Mouse (Mus musculus) heart, adult 2 months (tissue): Measurements from ENCODE around the gene Rhno1. TPM values are rescaled to one million over a fixed set of nuclear protein-coding genes. Genes with fewer than 3 reads are reported as not detected.

ENCODE experiments used
- DNase-seq, 2 experiments: peaks; one replicate each; pipeline ENCODE4 v3.0.0; 2021
- H3K27ac ChIP-seq: fragments of 200-600 bp; 2 replicates; pipeline ENCODE4 v1.8.1; 2022
- H3K27me3 ChIP-seq: fragments of 200-500 bp; 2 replicates; pipeline ENCODE4 v1.6.1; 2012; ENCODE audit warnings: mild to moderate bottlenecking, low read length, inconsistent platforms, mixed read lengths; ENCODE audit not compliant: control insufficient read depth, insufficient read depth
- H3K36me3 ChIP-seq: fragments of 200-500 bp; 2 replicates; pipeline ENCODE4 v1.6.1; 2012; ENCODE audit warnings: low read length, inconsistent platforms; ENCODE audit not compliant: control insufficient read depth, insufficient read depth
- H3K4me1 ChIP-seq: fragments of 200-500 bp; 2 replicates; pipeline ENCODE4 v1.6.1; 2011; ENCODE audit warnings: low read length; ENCODE audit not compliant: control insufficient read depth, insufficient read depth
- H3K4me3 ChIP-seq: fragments of 200-600 bp; 2 replicates; pipeline ENCODE4 v1.8.1; 2022
- H3K79me2 ChIP-seq: fragments of 200-500 bp; replicated peaks from 2 replicates; pipeline ENCODE4 v1.6.1; 2012; ENCODE audit warnings: mild to moderate bottlenecking, inconsistent platforms, low read length, moderate library complexity, mixed read lengths; ENCODE audit not compliant: control insufficient read depth, insufficient read depth
- H3K9ac ChIP-seq: fragments of 200-500 bp; 2 replicates; pipeline ENCODE4 v1.6.1; 2012; ENCODE audit warnings: low read depth, mild to moderate bottlenecking, control low read depth, inconsistent platforms, low read length, mixed read lengths
- CTCF ChIP-seq: fragments of 200-600 bp; IDR thresholded peaks from 2 replicates; pipeline ENCODE4 v1.8.1; 2022; ENCODE audit warnings: antibody characterized with exemption, mild to moderate bottlenecking, moderate library complexity
- EP300 ChIP-seq: fragments of 200-500 bp; IDR thresholded peaks from 2 replicates; pipeline ENCODE4 v1.6.1; 2011; ENCODE audit warnings: low read depth, low read length, control low read depth; ENCODE audit not compliant: insufficient read depth
- POLR2A ChIP-seq: fragments of 200-500 bp; IDR thresholded peaks from 2 replicates; pipeline ENCODE4 v1.6.1; 2011; ENCODE audit warnings: mild to moderate bottlenecking, low read depth, low read length, control low read depth; ENCODE audit not compliant: insufficient read depth
- WGBS: fragments of 180-500 bp; shearing (Covaris S2); methylation state at CpG from one replicate; pipeline ENCODE4 v1.1.7; 2018; 5-methylcytosine and 5-hydroxymethylcytosine counted together
- intact Hi-C: fragments of 180-260 bp; cut with DNase I; formaldehyde crosslinking; loops from one replicate; pipeline ENCODE4 v1.15.1; 2025
- polyA plus RNA-seq: library from polyadenylated mRNA; depleted of rRNA; stranded (reverse); fragments of >200 nt; gene quantifications from 2 replicates; pipeline ENCODE4 v1.2.3, GENCODE M21; 2012
- total RNA-seq, 2 experiments: library from RNA; stranded (reverse); gene quantifications; 2 replicates each; pipeline ENCODE4 v1.2.3; 2021

Rhno1 gene
- total and polyA plus RNA-seq, 3 experiments: 6.6 to 9.2 (median 7.8) TPM

- Histone ChIP-seq H3K79me2 (no peaks in the 10 kb centered on the region), H3K4me1 (no peaks in the 10 kb centered on the region), H3K4me3 (no peak overlapping the region), H3K36me3 (no peaks in the 10 kb centered on the region), H3K27ac (no peak overlapping the region), H3K27me3 (no peaks in the 10 kb centered on the region), H3K9ac (peak overlapping the region; percentile 6; the same call in 1 of the 2 replicates)
- DNase-seq: peak; percentile 15 to 34
- TF ChIP-seq POLR2A (no peak), CTCF (no peak), EP300 (no peak)
- intact Hi-C loops: no loop called here
- 33% methylated on average over 21 of the region's 21 CpGs for WGBS
Observed at GRCm38 (mm10) chr6:128399421-128400185, 36.9 kb upstream of the Rhno1 start.

DNA sequence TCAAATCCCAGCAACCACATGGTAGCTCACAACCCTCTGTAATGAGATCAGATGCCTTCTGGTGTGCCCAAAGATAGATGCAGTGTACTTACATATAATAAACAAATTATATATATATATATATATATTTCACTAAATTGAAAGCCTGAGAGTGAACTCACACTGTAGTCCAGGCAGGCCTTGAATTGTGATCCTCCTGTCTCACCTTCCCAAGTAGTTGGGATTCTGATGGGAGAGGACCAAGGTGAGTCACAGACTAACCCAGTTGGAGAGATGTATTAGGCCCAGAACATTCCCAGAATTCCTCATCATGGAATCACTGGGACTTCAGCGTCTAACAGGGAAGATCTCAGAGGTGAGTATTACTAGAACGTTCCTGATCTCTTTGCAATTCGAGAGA lies 36.3 kb upstream of the Rhno1 start, which contains the start of gene Nrip2:
Gene Nrip2, plus strand, starts transcription at position 301 of the 400 bp plus-strand sequence.
- intact Hi-C loops: no loop called here
- TF ChIP-seq CTCF (no peak), POLR2A (no peak)
- Histone ChIP-seq H3K27me3 (no peaks in the 10 kb centered on the region), H3K36me3 (no peaks in the 10 kb centered on the region), H3K79me2 (no peaks in the 10 kb centered on the region), H3K4me1 (no peaks in the 10 kb centered on the region), H3K4me3 (no peak within 1 kb of the TSS), H3K9ac (peak within 1 kb of the TSS; percentile 6; the same call in 1 of the 2 replicates), H3K27ac (no peak within 1 kb of the TSS)
- whole genome bisulfite sequencing: 76% methylated on average over 3 of the region's 3 CpGs
- no peak for DNase-seq

- 77% methylated on average over 7 of the region's 7 CpGs for WGBS
- no peak overlapping the region for H3K27ac ChIP-seq
Observed at GRCm38 (mm10) chr6:128397574-128398261, 35.0 kb upstream of the Rhno1 start.

DNA sequence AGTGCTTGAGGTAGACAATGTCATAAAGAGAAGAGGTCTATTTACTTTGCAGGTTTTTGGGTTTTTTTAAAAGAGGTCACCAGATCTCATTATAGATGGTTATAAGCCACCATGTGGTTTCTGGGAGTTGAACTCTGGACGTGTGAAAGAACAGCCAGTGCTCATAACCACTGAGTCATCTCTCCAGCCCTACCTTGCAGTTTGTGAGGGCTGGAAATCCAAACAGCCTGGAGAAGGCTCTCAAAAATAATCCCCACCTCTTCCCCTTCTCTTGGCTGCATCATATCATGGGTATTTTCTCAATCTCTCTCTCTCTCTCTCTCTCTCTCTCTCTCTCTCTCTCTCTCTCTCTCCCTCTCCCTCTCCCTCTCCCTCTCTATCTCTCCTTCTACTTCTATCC lies 28.0 kb upstream of the Rhno1 start:
- peaks cover 2% of the 10 kb centered on the region; the same call in 1 of the 2 replicates for H3K4me1 ChIP-seq
- H3K9ac ChIP-seq: no peak overlapping the region
- intact Hi-C loops: no loop called here
- 50% methylated on average over 1 of the region's 1 CpGs for WGBS
- DNase-seq: no peak
- no peaks in the 10 kb centered on the region for H3K27me3 ChIP-seq
- no peak overlapping the region for H3K4me3 ChIP-seq
- TF ChIP-seq EP300 (no peak), CTCF (no peak), POLR2A (no peak)
- no peaks in the 10 kb centered on the region for H3K36me3 ChIP-seq
- no peaks in the 10 kb centered on the region for H3K79me2 ChIP-seq
- no peak overlapping the region for H3K27ac ChIP-seq

More at GRCm38 (mm10) chr6:128397574-128398261, 35.0 kb upstream of the Rhno1 start:
- H3K27me3 ChIP-seq: no peaks in the 10 kb centered on the region
- TF ChIP-seq CTCF (no peak), POLR2A (no peak), EP300 (no peak)
- no peaks in the 10 kb centered on the region for H3K36me3 ChIP-seq
- H3K9ac ChIP-seq: no peak overlapping the region
- intact Hi-C loops: no loop called here
- no peaks in the 10 kb centered on the region for H3K79me2 ChIP-seq
- H3K4me1 ChIP-seq: peaks cover 2% of the 10 kb centered on the region; the same call in 1 of the 2 replicates
- DNase-seq: no peak
- H3K4me3 ChIP-seq: no peak overlapping the region

- 89% methylated on average over 1 of the region's 1 CpGs for WGBS
- Histone ChIP-seq H3K4me1 (peaks cover 2% of the 10 kb centered on the region; the same call in 1 of the 2 replicates), H3K27ac (no peak overlapping the region), H3K27me3 (no peaks in the 10 kb centered on the region), H3K36me3 (no peaks in the 10 kb centered on the region), H3K9ac (no peak overlapping the region), H3K4me3 (no peak overlapping the region), H3K79me2 (no peaks in the 10 kb centered on the region)
- TF ChIP-seq EP300 (no peak), CTCF (no peak), POLR2A (no peak)
- DNase-seq: no peak
- intact Hi-C loops: no loop called here
Observed at GRCm38 (mm10) chr6:128389185-128389584, 26.5 kb upstream of the Rhno1 start.

DNA sequence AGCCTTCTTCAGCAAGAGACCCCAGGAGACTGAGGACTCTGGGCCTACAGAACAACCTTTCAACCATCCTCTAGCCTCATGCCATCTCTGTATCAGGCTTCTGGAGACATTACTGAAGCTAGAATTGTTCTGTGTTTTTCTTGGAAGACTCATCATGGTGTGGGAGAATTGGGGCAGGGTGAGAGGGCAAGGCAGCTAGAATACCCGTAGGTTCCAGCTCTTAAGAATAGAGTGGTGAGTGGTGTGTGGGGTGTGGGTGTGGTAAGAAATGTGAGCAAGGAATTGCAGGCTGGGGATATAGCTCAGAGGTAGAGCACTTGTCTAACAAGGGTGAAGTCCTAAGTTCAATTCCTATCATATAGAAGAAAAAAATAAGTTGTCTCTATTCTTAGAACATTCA lies 22.3 kb upstream of the Rhno1 start:
- WGBS: 66% methylated on average over 1 of the region's 1 CpGs
- intact Hi-C loops: no loop called here
- no peaks in the 10 kb centered on the region for H3K27me3 ChIP-seq

More for the DNA sequence above, 22.3 kb upstream of the Rhno1 start:
- Histone ChIP-seq H3K27ac (no peak overlapping the region), H3K36me3 (no peaks in the 10 kb centered on the region), H3K79me2 (no peaks in the 10 kb centered on the region), H3K4me3 (no peak overlapping the region), H3K9ac (no peak overlapping the region), H3K4me1 (no peaks in the 10 kb centered on the region)
- TF ChIP-seq EP300: no peak
- TF ChIP-seq CTCF: no peak
- no peak for TF ChIP-seq POLR2A
- no peak for DNase-seq
